Mouse (Mus musculus): ENCODE data around the gene Olfr1418. TPM values are rescaled to one million over a fixed set of nuclear protein-coding genes. Genes with fewer than 3 reads are reported as not detected.
A peak's percentile ranks its signal among the peaks of the same experiment; 100 is the strongest.

Gene Olfr1418
- polyA plus RNA-seq, 1 experiment from 2014 or later = not detected

DNA sequence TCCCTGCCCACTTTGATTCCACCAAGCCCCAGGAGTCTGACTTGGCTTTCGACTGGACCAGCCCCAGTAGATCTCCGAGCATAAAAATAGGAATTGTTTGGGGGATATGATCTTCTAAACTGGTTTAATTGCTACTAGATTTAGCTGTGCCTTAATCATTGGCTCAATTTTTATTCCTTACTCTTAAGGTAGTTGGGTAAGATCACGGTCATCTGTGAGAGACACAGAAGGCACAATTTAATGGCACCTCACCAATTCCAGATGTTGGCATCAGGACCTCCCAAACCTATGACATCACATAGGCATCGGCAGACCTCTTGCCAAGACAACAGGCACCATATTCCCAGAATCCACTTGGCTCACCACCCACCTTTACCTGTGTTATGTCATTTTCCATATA, 21.7 kb downstream of the Olfr1418 start, which contains the start of gene Olfr1417:
Olfr1417 (minus strand) TSS at position 101 of the 400 bp plus-strand sequence.
- Histone ChIP-seq H3K27ac (replicated peaks; ENCODE audit: low read depth, low read length) (no peak within 1 kb of the TSS), H3K9me3 (ENCODE audit: control insufficient read depth, low read length) (no peaks in the 10 kb centered on the region), H3K36me3 (ENCODE audit: control insufficient read depth, insufficient read depth, low read length) (no peaks in the 10 kb centered on the region), H3K4me3 (ENCODE audit: low read depth, low read length) (no peak within 1 kb of the TSS), H3K4me2 (ENCODE audit: low read depth, low read length) (no peak within 1 kb of the TSS), H3K27me3 (replicated peaks; ENCODE audit: control insufficient read depth, insufficient read depth, low read length) (no peaks in the 10 kb centered on the region), H3K9ac (ENCODE audit: low read depth, low read length) (no peak within 1 kb of the TSS), H3K4me1 (ENCODE audit: control insufficient read depth, insufficient read depth, low read length) (no peaks in the 10 kb centered on the region)
- 89% methylated on average over 4 of the region's 4 CpGs for WGBS
- DNase-seq (ENCODE audit: low spot score) (no peak), ATAC-seq (ENCODE audit: low read depth) (no peak)

DNA sequence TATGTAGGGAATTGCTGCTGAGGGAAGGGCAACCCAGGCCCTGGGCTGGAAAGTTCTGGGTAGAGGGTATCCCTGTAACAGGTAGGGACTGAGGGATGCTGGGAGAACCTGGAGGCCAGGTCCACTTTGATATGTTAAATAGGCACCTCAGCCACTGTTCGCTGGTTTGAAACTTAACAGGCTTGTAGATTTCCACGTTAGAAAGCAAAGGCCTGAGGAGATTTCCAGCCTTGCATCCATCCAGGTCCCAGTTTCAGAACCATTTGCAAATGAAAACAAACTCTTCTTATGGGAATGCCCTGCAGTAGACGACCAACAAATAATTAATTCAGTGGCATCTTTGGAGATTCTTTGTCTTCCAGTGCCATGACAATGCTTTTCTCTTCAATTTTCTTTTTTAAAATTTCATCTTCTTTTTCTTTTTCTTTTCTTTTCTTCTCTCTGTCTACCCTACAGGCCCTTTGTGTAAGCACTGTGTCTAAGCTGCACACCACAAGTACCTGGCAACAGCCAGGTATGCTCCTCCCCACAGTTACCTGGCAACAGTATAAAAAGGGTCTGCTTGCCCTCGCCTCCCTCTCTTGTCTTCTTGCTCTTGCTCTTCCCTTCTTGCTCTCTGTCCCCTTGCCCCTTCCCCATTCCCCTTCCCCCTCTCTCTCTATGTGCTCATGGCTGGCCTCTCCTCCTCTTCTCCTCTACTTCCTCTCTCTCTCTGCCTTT, 37.4 kb downstream of the Olfr1418 start:
- Histone ChIP-seq H3K9me3 (ENCODE audit: control insufficient read depth, low read length) (no peaks in the 10 kb centered on the region), H3K27me3 (replicated peaks; ENCODE audit: control insufficient read depth, insufficient read depth, low read length) (peaks cover 18% of the 10 kb centered on the region), H3K9ac (ENCODE audit: low read depth, low read length) (no peak overlapping the region), H3K36me3 (ENCODE audit: control insufficient read depth, insufficient read depth, low read length) (no peaks in the 10 kb centered on the region), H3K4me3 (ENCODE audit: low read depth, low read length) (no peak overlapping the region), H3K4me2 (ENCODE audit: low read depth, low read length) (no peak overlapping the region), H3K27ac (replicated peaks; ENCODE audit: low read depth, low read length) (no peak overlapping the region), H3K4me1 (ENCODE audit: control insufficient read depth, insufficient read depth, low read length) (no peaks in the 10 kb centered on the region)
- DNase-seq (ENCODE audit: low spot score) (no peak), ATAC-seq (ENCODE audit: low read depth) (no peak)
- WGBS = 37% methylated on average over 4 of the region's 4 CpGs

DNA sequence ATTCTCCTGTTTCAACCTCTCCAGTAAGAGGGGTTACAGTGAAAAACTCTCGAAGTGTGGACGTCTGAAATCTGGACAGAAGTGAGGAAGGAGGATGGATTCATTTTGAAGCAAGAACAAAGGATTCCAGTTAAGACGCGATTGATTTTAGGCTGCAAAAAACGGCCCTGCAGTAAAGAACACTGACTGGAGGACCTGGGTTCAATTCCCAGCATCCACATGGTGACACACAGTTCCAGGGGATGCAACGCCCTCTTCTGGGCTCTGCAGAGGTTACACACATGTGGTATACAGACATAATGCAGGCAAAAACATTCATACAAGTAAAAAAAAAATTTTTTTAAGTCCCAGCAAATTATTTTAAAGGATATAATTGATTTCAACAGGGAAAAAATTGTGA, 40.7 kb downstream of the Olfr1418 start:
- DNase-seq (ENCODE audit: low spot score) (no peak), ATAC-seq (ENCODE audit: low read depth) (no peak)
- H3K36me3 ChIP-seq (ENCODE audit: control insufficient read depth, insufficient read depth, low read length) = no peaks in the 10 kb centered on the region
- peak overlapping the region; percentile 65; the same call in 1 of the 2 replicates for H3K4me3 ChIP-seq (ENCODE audit: low read depth, low read length)
- H3K9ac ChIP-seq (ENCODE audit: low read depth, low read length) = no peak overlapping the region
- no peak overlapping the region for H3K27ac ChIP-seq (replicated peaks; ENCODE audit: low read depth, low read length)
- WGBS = 19% methylated on average over 6 of the region's 6 CpGs
- H3K4me2 ChIP-seq (ENCODE audit: low read depth, low read length) = peak overlapping the region; percentile 57
- H3K27me3 ChIP-seq (replicated peaks; ENCODE audit: control insufficient read depth, insufficient read depth, low read length) = peaks cover 43% of the 10 kb centered on the region
- no peaks in the 10 kb centered on the region for H3K4me1 ChIP-seq (ENCODE audit: control insufficient read depth, insufficient read depth, low read length)
- no peaks in the 10 kb centered on the region for H3K9me3 ChIP-seq (ENCODE audit: control insufficient read depth, low read length)

DNA sequence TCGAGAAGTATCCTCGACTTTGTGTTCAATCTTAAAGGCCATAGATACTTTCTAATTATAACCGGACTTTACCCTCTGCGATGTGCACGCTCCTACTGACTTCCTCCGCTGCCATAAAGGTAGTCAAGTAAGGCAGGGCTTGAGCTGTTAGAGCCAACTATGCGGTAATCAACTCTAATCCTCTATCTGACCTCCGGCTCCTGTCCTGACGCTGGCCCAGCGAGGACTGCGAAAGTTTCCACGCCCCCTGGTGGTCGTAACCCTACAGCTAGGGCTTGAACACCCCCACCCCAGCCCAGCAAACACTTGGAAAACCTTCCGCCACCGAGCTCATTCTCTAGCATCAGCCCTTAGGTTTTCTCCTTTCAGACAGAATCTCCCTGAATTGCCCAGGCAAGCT, 41.1 kb downstream of the Olfr1418 start:
- no peak overlapping the region for H3K27ac ChIP-seq (replicated peaks; ENCODE audit: low read depth, low read length)
- DNase-seq (ENCODE audit: low spot score) = peak; percentile 84
- no peaks in the 10 kb centered on the region for H3K4me1 ChIP-seq (ENCODE audit: control insufficient read depth, insufficient read depth, low read length)
- peak overlapping the region; percentile 57 for H3K4me2 ChIP-seq (ENCODE audit: low read depth, low read length)
- no peaks in the 10 kb centered on the region for H3K9me3 ChIP-seq (ENCODE audit: control insufficient read depth, low read length)
- H3K9ac ChIP-seq (ENCODE audit: low read depth, low read length) = no peak overlapping the region
- no peaks in the 10 kb centered on the region for H3K36me3 ChIP-seq (ENCODE audit: control insufficient read depth, insufficient read depth, low read length)
- under 1% methylated on average over 15 of the region's 15 CpGs for WGBS
- H3K27me3 ChIP-seq (replicated peaks; ENCODE audit: control insufficient read depth, insufficient read depth, low read length) = peaks cover 43% of the 10 kb centered on the region
- ATAC-seq (ENCODE audit: low read depth) = peak; percentile 77; the same call in 1 of the 2 replicates
- peak overlapping the region; percentile 65 for H3K4me3 ChIP-seq (ENCODE audit: low read depth, low read length)

DNA sequence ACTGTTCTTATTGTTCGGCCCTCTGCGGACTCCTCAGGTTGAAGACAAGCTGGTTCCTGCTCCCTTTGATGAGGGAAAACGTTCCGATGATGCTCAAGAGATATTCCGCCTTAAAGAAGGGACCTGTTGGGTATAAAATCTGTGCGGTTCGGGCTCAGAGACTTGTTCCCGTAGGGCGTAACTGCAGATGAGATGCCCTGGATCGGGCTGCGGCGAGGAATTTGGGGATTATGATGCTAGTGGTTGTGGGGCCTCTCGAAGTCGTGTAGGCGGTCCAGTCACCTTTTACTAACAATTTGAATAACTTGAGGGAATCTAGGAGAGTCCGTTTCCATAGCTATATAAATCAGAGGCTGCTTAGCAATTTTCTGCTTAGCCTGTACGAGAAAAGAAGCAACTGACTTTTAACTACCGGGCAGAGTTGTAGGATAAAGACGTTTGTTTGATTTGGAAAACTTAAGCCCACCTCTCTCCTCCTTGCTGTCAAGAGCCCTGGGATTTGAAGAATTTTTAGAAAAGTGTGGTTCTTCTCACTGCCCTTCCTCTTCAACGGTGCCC, 41.6 kb downstream of the Olfr1418 start, which contains the start of gene Stx3:
Stx3 (minus strand) TSS at position 261 of the 558 bp plus-strand sequence.
- Histone ChIP-seq H3K4me2 (ENCODE audit: low read depth, low read length) (peak within 1 kb of the TSS; percentile 57), H3K9me3 (ENCODE audit: control insufficient read depth, low read length) (no peaks in the 10 kb centered on the region), H3K4me3 (ENCODE audit: low read depth, low read length) (peak within 1 kb of the TSS; percentile 65), H3K27ac (replicated peaks; ENCODE audit: low read depth, low read length) (no peak within 1 kb of the TSS), H3K4me1 (ENCODE audit: control insufficient read depth, insufficient read depth, low read length) (no peaks in the 10 kb centered on the region), H3K27me3 (replicated peaks; ENCODE audit: control insufficient read depth, insufficient read depth, low read length) (peaks cover 43% of the 10 kb centered on the region), H3K9ac (ENCODE audit: low read depth, low read length) (peak within 1 kb of the TSS; percentile 73), H3K36me3 (ENCODE audit: control insufficient read depth, insufficient read depth, low read length) (no peaks in the 10 kb centered on the region)
- peak; percentile 8 for DNase-seq (ENCODE audit: low spot score)
- under 1% methylated on average over 20 of the region's 20 CpGs for WGBS
- no peak for ATAC-seq (ENCODE audit: low read depth)

DNA sequence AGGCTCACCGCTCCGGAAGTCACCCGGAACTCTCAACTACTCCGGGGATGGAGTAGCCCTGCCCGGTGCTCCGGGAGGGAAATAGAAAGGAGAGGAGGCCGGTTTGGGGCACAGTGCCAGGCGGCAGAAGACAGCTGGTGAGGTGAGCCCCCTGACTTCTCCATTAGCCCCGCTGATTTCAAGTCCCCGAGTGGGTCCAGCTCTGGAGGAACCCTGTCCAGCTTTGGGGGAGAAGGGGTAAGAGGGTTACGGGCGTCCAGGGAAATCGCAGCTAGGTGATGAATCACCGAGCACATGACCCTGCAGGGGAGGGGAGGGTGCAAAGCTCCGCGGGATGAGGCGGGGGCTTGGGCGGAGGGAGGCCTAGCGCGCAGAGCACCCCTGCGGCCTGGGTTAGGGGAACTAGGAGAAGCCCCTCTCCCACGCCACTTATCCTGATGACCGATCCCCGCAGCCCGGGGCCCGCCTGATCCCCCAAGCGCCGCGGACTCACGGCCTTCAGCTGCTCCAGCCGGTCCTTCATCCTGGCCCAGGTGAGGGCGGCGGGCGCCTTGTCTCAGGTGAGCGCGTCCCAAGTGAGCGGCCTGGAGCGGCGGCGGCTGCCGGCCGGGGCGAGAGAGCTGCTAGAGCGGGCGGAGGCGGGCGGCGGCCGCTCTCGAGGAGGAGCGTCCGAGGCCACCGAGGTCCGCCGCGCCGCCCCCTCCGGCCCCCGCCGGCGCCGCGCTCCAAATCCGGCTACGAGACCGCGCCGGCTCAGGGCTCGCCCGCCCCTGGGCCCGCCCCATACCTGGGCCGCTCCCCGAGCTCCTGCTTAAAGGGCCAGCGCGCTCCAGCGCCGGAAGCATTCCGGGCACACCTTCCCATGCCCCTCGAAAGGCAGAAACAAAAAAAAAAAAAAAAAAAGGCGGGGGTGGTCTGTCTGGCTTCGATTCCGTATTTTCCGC, 42.4 kb downstream of the Olfr1418 start:
- H3K4me2 ChIP-seq (ENCODE audit: low read depth, low read length) = peak overlapping the region; percentile 57
- no peaks in the 10 kb centered on the region for H3K4me1 ChIP-seq (ENCODE audit: control insufficient read depth, insufficient read depth, low read length)
- peak; percentile 65 for DNase-seq (ENCODE audit: low spot score)
- H3K27me3 ChIP-seq (replicated peaks; ENCODE audit: control insufficient read depth, insufficient read depth, low read length) = peaks cover 43% of the 10 kb centered on the region
- H3K9me3 ChIP-seq (ENCODE audit: control insufficient read depth, low read length) = no peaks in the 10 kb centered on the region
- peak; percentile 90 for ATAC-seq (ENCODE audit: low read depth)
- H3K36me3 ChIP-seq (ENCODE audit: control insufficient read depth, insufficient read depth, low read length) = no peaks in the 10 kb centered on the region
- H3K4me3 ChIP-seq (ENCODE audit: low read depth, low read length) = peak overlapping the region; percentile 65
- no peak overlapping the region for H3K27ac ChIP-seq (replicated peaks; ENCODE audit: low read depth, low read length)
- under 1% methylated on average over 40 of the region's 83 CpGs for WGBS
- H3K9ac ChIP-seq (ENCODE audit: low read depth, low read length) = peak overlapping the region; percentile 73

DNA sequence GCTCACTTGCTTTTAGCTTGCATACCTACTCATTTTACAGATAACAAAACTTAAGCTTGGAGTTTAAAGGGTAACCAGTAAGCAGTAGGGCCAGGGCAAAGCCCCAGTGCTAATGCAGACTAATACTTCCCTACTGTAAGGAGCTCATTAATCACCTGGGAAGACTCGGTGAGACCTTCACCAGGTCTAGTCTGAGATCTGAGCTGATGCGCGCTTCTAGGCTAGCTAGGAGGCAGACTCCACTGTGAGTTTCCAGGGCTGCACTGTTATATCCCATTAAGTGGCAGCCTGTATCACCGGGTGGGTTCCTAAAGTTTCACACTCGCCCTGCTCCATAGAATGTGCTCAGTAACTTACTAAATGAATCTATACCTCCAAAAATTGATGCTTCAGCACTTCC, 43.3 kb downstream of the Olfr1418 start:
- Histone ChIP-seq H3K9me3 (ENCODE audit: control insufficient read depth, low read length) (no peaks in the 10 kb centered on the region), H3K4me2 (ENCODE audit: low read depth, low read length) (peak overlapping the region; percentile 57), H3K27ac (replicated peaks; ENCODE audit: low read depth, low read length) (no peak overlapping the region), H3K4me1 (ENCODE audit: control insufficient read depth, insufficient read depth, low read length) (no peaks in the 10 kb centered on the region), H3K36me3 (ENCODE audit: control insufficient read depth, insufficient read depth, low read length) (no peaks in the 10 kb centered on the region), H3K9ac (ENCODE audit: low read depth, low read length) (no peak overlapping the region; the same call in 1 of the 2 replicates), H3K27me3 (replicated peaks; ENCODE audit: control insufficient read depth, insufficient read depth, low read length) (peaks cover 43% of the 10 kb centered on the region), H3K4me3 (ENCODE audit: low read depth, low read length) (peak overlapping the region; percentile 65; the same call in 1 of the 2 replicates)
- WGBS = 12% methylated on average over 5 of the region's 5 CpGs
- ATAC-seq (ENCODE audit: low read depth) = no peak
- DNase-seq (ENCODE audit: low spot score) = no peak

DNA sequence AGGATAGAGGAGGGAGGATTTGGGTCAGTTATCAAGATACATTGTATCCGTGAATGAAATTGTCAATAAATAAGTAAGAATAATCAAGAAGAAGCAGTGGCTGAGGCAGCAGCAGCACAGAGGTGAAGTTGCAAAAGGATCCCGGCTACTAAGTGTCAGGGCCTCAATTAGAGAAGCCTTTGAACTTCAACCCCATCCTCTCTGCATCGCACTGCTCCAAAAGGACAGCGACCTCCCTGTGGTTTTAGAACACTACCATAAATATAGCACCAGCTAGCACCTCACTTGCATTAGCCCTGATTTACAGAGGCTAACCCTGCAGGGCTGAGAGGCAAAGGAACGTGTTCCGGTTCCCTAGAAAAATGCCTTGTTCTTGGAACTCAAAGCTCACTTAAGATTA, 44.2 kb downstream of the Olfr1418 start:
- Histone ChIP-seq H3K4me2 (ENCODE audit: low read depth, low read length) (no peak overlapping the region), H3K27me3 (replicated peaks; ENCODE audit: control insufficient read depth, insufficient read depth, low read length) (peaks cover 43% of the 10 kb centered on the region), H3K4me1 (ENCODE audit: control insufficient read depth, insufficient read depth, low read length) (no peaks in the 10 kb centered on the region), H3K36me3 (ENCODE audit: control insufficient read depth, insufficient read depth, low read length) (no peaks in the 10 kb centered on the region), H3K9ac (ENCODE audit: low read depth, low read length) (no peak overlapping the region), H3K27ac (replicated peaks; ENCODE audit: low read depth, low read length) (no peak overlapping the region), H3K9me3 (ENCODE audit: control insufficient read depth, low read length) (no peaks in the 10 kb centered on the region), H3K4me3 (ENCODE audit: low read depth, low read length) (no peak overlapping the region)
- DNase-seq (ENCODE audit: low spot score) = no peak
- 49% methylated on average over 6 of the region's 6 CpGs for WGBS
- no peak for ATAC-seq (ENCODE audit: low read depth)

All from embryonic facial prominence, embryonic 14.5 days (tissue).